Mouse (Mus musculus) frontal cortex, adult (tissue): ENCODE measurements around the gene Ssbp2.

ENCODE experiments used
- ATAC-seq: cut with Nextera tagmentation; 2 replicates; pipeline ENCODE4 v1.9.2; 2017; ENCODE audit warnings: mild to moderate bottlenecking, moderate library complexity, mixed read lengths; ENCODE audit not compliant: low TSS enrichment

Ssbp2 gene

DNA sequence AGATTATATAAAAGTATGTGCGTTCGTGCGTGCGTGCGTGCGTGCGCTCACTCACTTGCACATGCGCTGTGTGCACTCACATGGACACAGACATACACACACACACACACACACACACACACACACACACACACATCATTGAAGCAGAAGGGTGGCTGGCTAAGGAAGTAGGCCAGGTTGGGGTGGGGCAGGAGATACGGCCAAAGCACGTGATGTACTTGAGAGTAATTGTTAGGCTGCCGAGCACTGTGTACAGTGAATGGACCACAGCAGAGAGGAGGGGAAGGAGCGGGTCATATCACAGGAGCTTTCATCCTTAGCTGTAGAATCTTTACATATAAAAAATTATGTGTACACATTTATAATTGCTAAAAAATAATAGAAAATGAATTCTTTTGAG is 66.0 kb downstream of the Ssbp2 start:
- no peak for ATAC-seq

DNA sequence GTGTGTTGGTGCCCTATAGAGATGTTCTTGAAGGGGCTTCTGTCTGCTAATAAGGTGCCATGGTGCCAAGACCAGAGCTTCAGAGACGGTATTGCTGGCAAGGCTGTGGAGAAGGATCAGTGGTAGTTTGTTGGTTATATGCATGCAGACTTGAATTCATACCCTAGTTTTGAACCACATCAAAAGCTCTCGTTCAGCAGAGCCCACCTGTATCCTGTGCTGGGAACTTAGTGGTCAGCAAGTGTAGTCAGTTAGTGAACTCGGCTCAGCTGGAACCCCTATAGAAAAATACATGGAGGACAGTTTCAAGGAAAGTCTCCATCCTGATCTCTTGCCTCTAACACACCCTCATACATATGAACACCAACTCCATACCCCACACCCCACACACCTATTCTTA is 69.7 kb downstream of the Ssbp2 start:
- no peak for ATAC-seq

DNA sequence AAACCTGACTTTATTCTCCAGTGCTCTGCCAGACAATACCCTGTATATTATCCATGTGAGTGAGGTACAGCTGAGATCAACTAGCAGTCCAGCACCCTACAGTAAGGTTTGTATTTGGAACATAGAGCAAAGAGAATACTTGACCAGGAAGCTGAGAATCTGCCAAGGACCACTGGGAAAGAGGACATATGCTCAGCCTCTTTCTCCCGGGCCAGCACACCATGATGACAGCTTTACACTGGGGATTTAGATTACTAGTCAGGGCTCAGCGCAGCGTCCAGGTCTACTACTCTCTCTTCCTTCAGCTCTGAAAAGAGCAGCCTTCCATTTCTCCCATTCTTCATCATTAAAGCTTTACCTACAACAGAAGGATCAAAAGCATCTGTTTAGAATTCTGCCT is 76.6 kb downstream of the Ssbp2 start:
- no peak for ATAC-seq

DNA sequence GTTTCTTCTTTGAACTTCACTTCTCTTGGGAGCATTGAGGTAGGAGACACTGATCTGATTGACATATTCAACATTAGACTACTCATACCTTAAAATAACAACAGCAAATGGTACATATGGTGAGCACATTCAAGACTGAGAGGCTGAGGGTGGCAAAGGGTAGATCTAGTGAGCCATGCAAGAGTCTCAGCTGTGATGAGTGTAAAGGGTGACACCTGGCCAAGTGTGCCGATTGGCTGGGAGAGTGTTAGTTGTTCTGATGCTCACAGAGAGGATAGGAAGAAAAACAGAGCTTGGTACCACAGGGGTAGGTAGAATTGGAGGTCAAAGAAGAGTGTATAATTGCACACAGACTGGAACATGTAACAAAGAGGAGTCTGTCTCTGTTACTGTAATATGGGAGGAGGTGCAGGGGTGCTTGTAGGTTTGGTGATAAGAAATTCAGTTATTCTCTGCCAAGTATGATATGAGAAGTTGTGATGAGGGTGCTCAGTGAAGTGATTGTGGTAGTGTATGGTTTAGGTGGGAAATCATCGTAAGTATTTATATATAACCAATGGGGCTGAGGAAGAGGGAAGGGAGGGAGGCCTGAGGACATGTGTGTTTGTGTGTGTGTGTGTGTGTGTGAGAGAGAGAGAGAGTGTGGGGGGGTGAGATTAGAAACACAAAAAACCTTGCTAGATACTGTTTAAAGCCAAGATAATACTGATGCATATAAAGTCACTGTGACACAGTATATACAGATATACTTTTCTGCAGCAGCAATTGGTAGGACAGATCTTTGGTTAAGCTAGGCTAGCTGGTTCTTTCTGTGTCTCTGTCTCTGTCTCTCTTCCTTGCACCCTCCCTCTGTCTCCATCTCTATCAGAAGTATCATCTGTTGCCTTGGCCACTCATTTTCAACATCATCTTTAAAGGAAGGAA is 80.3 kb downstream of the Ssbp2 start:
- ATAC-seq = no peak

DNA sequence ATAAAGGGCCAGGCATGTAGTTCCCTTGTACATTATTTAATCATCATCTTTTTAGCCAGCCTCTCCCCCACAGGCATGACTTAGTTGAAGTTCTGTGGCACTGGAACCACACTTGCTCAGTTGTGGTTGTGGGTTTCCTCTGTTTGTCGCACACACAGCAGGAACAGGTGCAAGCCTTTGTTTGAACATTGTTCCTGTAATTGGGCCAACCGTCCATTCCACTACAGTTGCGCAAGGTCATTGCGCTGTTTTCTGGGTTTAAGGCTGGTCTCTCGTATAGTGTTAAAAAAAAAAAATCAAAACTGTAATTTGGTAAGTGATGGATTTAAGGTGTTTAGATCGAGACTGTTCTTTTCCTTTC is 81.0 kb downstream of the Ssbp2 start:
- ATAC-seq = no peak

DNA sequence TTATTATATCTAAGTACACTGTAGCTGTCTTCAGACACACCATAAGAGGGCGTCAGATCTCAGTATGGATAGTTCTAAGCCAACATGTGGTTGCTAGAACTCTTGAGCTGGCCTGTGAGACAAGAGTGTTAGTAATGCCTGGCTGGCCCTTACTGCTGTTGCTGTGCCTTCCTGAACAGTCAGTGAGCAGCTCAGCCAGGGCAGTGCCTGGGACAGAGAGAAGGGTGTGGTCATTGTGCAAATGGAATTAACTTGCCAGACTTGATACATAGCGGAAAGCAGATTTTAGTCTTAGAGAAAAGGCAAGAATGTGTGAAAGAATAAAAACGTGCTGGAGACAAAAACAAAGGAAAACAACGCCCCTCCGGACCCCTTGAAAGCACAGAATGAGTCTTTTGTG is 83.5 kb downstream of the Ssbp2 start:
- ATAC-seq = no peak

DNA sequence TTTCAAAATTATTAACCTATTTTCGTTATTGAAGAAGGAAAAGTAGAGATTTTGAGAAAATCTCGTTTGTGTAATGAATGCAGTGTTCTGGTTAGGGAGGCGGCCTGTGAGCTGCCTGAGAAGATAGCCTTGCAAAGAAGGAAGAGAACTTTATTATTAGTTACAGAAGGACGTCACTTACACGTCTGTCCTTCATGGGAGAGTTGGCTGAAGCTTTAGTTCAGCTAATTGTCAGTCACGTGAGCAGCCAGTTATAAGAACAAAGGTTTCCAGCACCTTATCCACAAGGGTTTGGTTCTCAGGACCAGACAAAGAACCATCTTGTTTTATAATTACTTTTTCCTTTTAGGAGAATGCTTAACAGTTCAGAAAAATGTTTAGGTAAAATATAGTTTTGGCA is 104.0 kb downstream of the Ssbp2 start:
- peak; percentile 39 for ATAC-seq

DNA sequence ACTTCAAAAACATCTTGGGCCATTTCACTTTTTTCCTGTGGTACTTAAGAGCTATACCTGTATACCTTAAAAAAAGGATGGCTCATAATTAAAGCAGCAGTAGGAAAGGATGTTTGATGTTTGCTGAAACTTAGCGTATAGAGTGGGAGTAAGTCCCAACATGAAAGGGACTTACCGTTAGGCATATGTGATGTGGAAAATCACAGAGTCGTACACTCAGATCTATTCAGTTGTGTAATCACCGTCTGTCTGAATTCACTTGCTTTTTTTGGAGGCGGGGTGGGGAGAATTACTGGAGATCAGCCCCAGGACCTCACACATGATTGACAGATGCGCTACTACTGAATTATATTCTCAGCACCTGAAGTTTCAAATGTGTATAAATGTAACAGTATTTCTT is 104.7 kb downstream of the Ssbp2 start:
- peak; percentile 92 for ATAC-seq

DNA sequence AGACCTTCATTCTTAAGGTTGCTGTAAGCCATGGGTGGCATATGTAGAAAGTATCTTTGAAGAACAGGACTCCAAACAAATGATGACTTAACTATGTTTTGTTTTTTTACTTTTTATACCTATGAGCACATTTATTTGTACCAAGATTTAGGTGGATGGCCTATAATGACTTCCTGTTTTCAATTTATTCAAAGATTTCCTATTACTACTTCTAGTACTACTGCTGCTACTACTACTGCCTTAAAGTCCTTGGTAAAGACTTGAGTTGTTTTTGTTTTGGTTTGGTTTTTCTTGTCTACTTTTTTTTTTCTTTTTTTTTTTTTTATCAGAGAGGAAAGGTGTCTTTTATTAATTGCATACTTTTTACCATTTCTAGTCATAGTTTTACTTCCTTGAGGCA is 121.4 kb downstream of the Ssbp2 start:
- ATAC-seq = no peak

DNA sequence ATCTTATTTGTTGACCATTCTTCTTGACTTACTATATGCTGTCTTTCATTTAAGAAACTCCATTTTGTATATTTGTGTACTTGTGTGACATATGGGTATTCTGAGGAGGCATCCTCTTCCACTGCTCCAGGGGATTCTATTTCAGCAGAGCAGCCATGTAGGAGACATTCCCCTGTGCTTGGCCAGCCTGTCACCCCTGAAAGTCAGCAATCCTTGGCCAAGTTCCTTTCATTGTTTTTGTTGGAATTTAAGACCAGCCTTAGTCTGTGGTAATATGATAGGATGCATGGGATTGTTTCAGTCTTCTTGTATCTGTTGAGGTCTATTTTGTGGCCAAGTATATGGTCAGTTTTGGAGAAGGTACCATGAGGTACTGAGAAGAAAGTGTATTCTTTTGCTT is 122.1 kb downstream of the Ssbp2 start:
- ATAC-seq = no peak

DNA sequence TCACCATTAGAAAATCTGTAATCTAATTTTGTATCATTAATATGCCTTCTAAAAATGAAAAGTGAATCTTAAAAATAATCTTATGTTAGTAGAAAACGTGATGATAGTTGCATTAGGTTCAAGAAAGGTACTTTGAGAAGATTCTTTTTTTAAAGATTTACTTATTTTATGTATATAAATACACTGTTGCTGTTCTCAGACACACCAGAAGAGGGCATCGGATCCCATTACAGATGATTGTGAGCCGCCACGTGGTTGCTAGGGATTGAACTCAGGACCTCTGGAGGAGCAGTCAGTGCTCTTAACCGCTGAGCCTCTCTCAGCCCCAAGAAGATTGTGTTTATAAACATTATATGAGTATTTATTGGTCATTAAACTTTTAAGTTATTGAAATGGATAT is 126.3 kb downstream of the Ssbp2 start:
- ATAC-seq = no peak

DNA sequence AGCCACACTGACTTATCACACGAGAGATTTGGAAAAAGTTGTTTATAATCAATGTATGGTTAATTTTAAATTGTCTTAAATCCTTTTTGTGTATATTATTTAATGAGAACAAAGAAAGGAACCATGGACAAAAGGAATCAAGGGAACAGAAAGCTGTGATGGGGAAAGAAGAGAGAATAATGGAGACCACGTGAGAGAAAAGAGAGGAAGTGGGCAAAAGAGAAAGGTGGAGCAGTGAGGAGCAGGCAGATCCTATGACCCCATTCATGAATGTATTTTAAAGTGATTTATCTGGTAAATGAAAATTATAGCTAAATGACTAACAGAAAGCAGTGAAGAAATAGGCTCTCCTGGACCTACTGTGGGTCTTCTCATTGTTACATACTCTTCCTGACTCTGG is 128.4 kb downstream of the Ssbp2 start:
- no peak for ATAC-seq

DNA sequence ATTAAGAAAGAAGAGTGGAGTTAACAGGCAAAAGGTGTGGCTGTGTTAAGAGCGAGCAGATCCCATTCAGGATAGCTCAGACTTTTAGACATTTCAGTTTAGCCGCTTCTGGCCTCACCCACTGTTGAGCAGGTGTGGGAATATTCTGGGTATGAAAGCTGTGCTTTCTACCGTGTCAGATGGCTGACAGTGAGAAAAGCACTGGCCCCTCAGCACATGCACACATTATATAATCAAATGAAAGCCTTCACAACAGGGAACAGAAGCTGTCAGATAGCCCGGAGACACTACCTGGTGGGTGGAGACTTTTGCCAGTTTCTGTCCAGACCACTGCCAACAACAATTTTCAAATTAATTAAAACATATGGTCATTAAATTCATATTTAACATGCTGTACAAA is 131.8 kb downstream of the Ssbp2 start:
- peak; percentile 90 for ATAC-seq

DNA sequence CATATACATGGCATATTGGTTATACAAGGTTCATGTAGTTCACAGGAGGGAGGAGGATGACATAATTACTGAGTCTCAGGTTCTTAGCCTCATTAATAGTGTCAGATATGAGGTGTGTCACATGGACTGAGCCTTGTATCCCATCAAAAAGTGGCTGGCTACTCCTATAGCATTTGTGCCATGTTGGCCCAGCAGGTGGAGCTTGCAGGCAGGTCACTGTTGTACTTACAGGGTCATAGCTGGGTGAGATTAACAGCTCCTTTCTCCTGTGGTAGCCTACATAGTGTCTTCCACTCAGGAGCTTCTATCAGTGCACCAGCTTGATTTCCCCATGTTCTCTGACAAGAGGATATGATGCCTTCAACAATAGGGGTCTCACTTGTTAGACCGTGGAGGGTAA is 135.2 kb downstream of the Ssbp2 start:
- no peak for ATAC-seq

DNA sequence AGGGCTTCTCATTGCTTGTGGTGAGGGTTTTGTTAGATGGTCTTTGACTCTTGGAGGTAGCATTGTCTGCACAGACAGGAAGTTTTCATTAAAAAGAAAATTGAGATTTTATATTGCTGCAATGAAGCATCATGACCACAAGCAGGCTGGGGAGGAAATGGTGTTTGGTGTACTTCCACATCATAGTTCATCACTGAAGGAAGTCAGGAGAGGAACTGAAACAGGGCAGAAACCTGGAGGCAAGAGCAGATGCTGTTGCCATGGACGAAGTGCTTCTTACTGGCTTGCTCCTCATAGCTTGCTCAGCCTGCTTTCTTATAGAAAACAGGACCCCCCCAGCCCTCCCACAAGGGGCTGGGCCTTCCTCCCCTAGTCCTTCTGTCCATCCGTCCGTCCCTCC is 139.5 kb downstream of the Ssbp2 start:
- ATAC-seq = no peak

DNA sequence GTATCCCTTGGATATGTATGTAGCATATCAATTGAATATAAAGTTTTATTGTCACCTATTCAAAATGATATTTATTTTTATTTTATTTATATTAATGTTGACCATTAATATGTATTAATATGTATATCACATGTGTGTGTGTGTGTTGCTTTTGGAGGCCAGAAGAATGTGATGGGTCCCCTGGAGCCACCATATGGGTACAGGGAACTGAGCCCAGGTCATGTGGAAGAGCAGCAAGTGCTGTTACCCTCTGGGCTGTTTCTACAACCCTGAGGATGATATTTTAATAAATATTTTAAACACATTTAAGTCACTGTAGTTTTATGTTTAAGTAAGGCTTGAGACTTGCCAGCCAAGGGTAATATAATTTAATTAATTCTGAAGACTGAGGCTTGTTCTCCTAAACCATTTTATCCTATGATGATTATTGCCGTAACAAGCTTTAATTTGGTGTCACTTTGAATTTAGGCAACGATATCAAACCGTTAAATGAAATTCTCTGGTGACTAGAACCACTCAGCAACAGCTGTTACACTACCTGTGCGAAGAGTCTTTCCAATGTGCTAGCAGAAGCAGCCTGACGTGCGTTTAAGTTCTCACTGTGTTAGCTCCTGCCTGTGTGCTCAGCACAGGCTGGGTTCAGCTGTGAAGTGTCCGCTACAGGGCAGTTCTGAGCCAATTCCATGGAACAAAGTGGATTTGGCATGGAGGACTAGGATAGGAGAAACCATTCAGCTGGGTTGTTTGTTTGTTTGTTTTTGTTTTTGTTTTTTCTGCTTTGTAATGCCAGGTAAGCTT is 145.2 kb downstream of the Ssbp2 start:
- ATAC-seq = no peak

DNA sequence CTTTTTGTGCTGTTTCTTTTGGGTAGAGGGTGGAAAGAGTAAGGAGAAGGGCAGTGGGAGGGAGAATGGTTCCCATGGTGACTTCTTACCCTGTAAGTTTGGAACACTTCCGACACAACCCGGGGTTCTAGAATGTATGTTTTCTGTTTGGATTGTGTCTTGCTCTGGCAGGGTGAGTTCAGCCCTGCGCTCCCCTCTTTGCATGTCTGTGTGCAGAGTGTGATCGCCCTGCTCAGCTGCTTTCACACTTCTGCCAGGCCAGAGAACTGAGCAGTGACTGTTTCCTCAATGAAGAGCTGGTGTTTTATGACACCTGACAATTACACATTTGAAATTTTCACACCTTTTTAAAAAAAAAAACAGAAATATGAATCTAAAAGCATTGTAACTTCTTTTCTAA is 150.5 kb downstream of the Ssbp2 start:
- no peak for ATAC-seq

DNA sequence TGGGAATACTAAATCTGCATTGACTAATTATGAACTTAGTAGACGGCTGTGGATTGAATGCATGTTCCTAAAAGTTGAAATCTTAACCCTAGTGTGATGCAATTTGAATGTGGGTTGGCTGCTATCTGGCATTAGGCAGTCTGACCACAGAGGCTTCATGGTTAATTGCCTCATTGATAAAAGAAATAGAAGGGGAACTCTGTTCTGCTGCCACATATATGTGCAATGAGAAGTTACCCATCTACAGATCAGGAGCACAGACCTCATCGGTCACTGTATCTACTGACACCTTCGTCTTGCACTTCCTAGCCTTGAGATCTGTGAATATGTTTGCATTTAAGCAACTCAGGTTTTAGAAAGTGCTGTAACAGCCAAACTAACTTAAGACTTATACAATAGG is 151.8 kb downstream of the Ssbp2 start:
- ATAC-seq = no peak

DNA sequence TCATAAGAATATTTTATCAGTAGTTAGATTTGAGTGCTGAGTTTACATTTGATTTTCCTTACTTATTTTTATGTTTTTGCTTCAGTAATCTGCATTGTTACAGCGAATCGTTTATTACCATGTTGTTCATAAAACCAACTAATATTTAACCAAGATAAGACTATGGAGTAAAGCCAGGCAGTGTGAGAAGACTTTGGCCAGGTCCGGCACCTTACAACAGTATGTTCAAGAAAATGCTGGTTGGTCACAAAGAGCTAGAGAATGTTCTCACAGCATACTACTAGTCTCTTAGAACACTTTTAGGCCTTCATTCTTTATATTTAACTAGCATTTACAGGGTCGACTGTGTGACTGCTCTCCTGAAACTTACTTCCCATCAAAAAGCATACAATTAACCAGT is 152.5 kb downstream of the Ssbp2 start:
- ATAC-seq = no peak

DNA sequence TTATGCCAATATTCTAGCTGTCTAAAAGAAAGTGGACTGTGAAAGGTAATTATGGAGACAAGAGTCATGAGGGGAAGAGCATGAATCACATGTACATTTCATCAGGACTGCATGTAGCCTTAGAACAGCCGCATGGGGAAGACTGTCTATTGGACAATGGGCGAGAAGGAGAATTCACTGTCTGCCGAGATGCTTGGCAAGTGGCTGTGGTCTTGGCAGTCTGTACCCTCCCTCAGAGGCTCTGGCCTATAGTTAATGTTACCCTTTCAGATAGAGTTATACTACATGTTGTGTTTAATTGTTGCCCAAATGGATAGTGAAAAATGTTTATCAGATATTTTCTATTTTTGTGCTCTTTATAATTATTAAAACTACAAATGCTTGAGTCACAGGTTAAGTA is 156.0 kb downstream of the Ssbp2 start:
- ATAC-seq = 0 out of 2 replicates have a peak, but pooled peaks have one; percentile 17

DNA sequence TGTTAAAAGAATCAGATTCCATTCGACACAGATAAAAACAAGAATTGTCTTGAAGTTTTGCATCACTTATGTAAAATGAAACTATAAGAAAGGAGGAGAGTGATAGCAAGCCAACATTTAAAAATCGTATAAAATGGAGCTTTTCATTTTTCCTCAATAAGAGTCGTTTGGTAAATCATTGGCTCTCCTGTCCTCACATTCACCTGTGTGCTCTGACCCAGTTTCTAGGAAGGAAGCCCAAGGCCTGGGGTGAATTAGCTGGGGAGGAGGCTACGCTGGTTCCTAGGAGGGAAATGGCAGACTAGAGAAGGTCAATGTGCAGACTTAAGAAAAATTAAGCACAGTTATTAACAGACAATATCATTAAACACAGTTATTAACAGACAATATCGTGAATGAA is 156.8 kb downstream of the Ssbp2 start:
- no peak for ATAC-seq

DNA sequence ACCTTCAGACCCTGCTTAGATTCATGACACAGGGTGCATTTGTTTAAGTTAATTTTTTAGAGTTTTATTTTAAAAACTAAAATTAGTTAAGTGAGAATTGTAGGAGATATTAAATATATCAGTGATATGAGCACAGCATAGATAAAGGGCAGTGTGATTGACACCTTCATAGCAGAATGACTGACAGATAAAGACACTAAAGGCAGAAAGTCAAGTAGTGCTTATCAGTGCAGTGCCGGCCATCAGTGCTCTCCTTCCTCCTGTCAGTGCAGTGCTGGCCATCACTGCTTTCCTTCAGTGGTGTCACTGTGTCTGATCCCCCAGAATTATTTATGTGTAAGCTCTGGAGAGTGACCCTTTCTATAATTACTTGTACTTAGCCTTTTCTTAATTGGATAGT is 159.3 kb downstream of the Ssbp2 start:
- ATAC-seq = no peak

DNA sequence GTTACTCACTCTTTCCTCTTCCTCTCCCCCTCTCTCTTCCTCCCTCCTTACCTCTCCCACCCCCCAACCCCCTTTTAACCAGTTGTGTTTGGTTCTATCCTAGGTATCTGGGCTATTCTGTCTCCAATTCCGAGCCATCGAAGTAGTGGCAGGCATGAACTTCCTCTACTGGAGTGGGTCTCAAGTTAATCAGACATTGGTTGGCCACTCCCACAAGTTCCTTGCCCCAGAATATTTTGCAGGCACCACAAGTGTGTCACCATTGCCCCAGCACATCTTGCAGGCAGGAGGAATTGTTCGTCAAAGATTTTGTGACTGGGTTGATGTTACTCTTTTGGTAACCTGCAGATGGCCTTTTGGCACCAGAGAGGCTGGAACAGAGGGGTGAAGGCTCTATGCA is 160.5 kb downstream of the Ssbp2 start:
- ATAC-seq = no peak
